Mouse (Mus musculus): ENCODE results near the gene Ccdc186. TPM values are rescaled to one million over a fixed set of nuclear protein-coding genes. Genes with fewer than 3 reads are reported as not detected.

Gene Ccdc186
- polyA plus RNA-seq, 1 experiment from 2014 or later = 22.2 TPM

- 48% methylated on average over 3 of the region's 3 CpGs for WGBS
- Histone ChIP-seq H3K9ac (ENCODE audit: low read depth, low read length) (no peak overlapping the region), H3K27ac (ENCODE audit: low read length) (no peak overlapping the region), H3K4me3 (ENCODE audit: low read depth, low read length) (no peak overlapping the region), H3K9me3 (replicated peaks; ENCODE audit: control insufficient read depth, low read length, poor library complexity, severe bottlenecking) (no peaks in the 10 kb centered on the region), H3K27me3 (ENCODE audit: control insufficient read depth, insufficient read depth, low read depth, low read length) (no peaks in the 10 kb centered on the region), H3K36me3 (ENCODE audit: control insufficient read depth, insufficient read depth, low read length) (no peaks in the 10 kb centered on the region), H3K4me2 (ENCODE audit: low read length) (no peak overlapping the region), H3K4me1 (ENCODE audit: control insufficient read depth, insufficient read depth, low read length) (no peaks in the 10 kb centered on the region; the same call in 1 of the 2 replicates)
- no peak for ATAC-seq
Measured at GRCm38 (mm10) chr19:56749343-56749742, 72.6 kb downstream of the Ccdc186 start.

- H3K9ac ChIP-seq (ENCODE audit: low read depth, low read length) = no peak overlapping the region
- no peaks in the 10 kb centered on the region; the same call in 1 of the 2 replicates for H3K4me1 ChIP-seq (ENCODE audit: control insufficient read depth, insufficient read depth, low read length)
- H3K4me3 ChIP-seq (ENCODE audit: low read depth, low read length) = no peak overlapping the region
- H3K27me3 ChIP-seq (ENCODE audit: control insufficient read depth, insufficient read depth, low read depth, low read length) = no peaks in the 10 kb centered on the region
- no peak for ATAC-seq
- H3K9me3 ChIP-seq (replicated peaks; ENCODE audit: control insufficient read depth, low read length, poor library complexity, severe bottlenecking) = no peaks in the 10 kb centered on the region
- no peak overlapping the region for H3K4me2 ChIP-seq (ENCODE audit: low read length)
- no peak overlapping the region for H3K27ac ChIP-seq (ENCODE audit: low read length)
- H3K36me3 ChIP-seq (ENCODE audit: control insufficient read depth, insufficient read depth, low read length) = no peaks in the 10 kb centered on the region
- 65% methylated on average over 10 of the region's 10 CpGs for WGBS
Measured at GRCm38 (mm10) chr19:56747878-56748277, 74.1 kb downstream of the Ccdc186 start.

- Histone ChIP-seq H3K4me1 (ENCODE audit: control insufficient read depth, insufficient read depth, low read length) (no peaks in the 10 kb centered on the region; the same call in 1 of the 2 replicates), H3K36me3 (ENCODE audit: control insufficient read depth, insufficient read depth, low read length) (no peaks in the 10 kb centered on the region), H3K4me2 (ENCODE audit: low read length) (no peak overlapping the region), H3K27ac (ENCODE audit: low read length) (no peak overlapping the region), H3K27me3 (ENCODE audit: control insufficient read depth, insufficient read depth, low read depth, low read length) (no peaks in the 10 kb centered on the region), H3K4me3 (ENCODE audit: low read depth, low read length) (no peak overlapping the region), H3K9me3 (replicated peaks; ENCODE audit: control insufficient read depth, low read length, poor library complexity, severe bottlenecking) (no peaks in the 10 kb centered on the region), H3K9ac (ENCODE audit: low read depth, low read length) (no peak overlapping the region)
- 91% methylated on average over 9 of the region's 9 CpGs for WGBS
- ATAC-seq = no peak
Measured at GRCm38 (mm10) chr19:56746618-56747017, 75.4 kb downstream of the Ccdc186 start.

- H3K9ac ChIP-seq (ENCODE audit: low read depth, low read length) = no peak overlapping the region
- H3K27me3 ChIP-seq (ENCODE audit: control insufficient read depth, insufficient read depth, low read depth, low read length) = no peaks in the 10 kb centered on the region
- no peak overlapping the region for H3K4me3 ChIP-seq (ENCODE audit: low read depth, low read length)
- H3K27ac ChIP-seq (ENCODE audit: low read length) = no peak overlapping the region
- no peaks in the 10 kb centered on the region; the same call in 1 of the 2 replicates for H3K4me1 ChIP-seq (ENCODE audit: control insufficient read depth, insufficient read depth, low read length)
- no peaks in the 10 kb centered on the region for H3K36me3 ChIP-seq (ENCODE audit: control insufficient read depth, insufficient read depth, low read length)
- 69% methylated on average over 5 of the region's 6 CpGs for WGBS
- no peak for ATAC-seq
- no peak overlapping the region for H3K4me2 ChIP-seq (ENCODE audit: low read length)
- no peaks in the 10 kb centered on the region for H3K9me3 ChIP-seq (replicated peaks; ENCODE audit: control insufficient read depth, low read length, poor library complexity, severe bottlenecking)
Measured at GRCm38 (mm10) chr19:56745528-56745927, 76.5 kb downstream of the Ccdc186 start.

- H3K9ac ChIP-seq (ENCODE audit: low read depth, low read length) = no peak overlapping the region
- no peaks in the 10 kb centered on the region for H3K27me3 ChIP-seq (ENCODE audit: control insufficient read depth, insufficient read depth, low read depth, low read length)
- no peak overlapping the region for H3K4me2 ChIP-seq (ENCODE audit: low read length)
- no peaks in the 10 kb centered on the region for H3K9me3 ChIP-seq (replicated peaks; ENCODE audit: control insufficient read depth, low read length, poor library complexity, severe bottlenecking)
- ATAC-seq = no peak
- WGBS = 67% methylated on average over 7 of the region's 7 CpGs
- no peak overlapping the region for H3K4me3 ChIP-seq (ENCODE audit: low read depth, low read length)
- no peaks in the 10 kb centered on the region; the same call in 1 of the 2 replicates for H3K4me1 ChIP-seq (ENCODE audit: control insufficient read depth, insufficient read depth, low read length)
- H3K27ac ChIP-seq (ENCODE audit: low read length) = no peak overlapping the region
- no peaks in the 10 kb centered on the region for H3K36me3 ChIP-seq (ENCODE audit: control insufficient read depth, insufficient read depth, low read length)
Measured at GRCm38 (mm10) chr19:56745061-56745460, 76.9 kb downstream of the Ccdc186 start.

Other genes starting within 250 kb of the Ccdc186 start
- gene Adrb1, start 100.0 kb downstream of the Ccdc186 start, polyA plus RNA-seq (2015; fragmentation: Nextera tagmentation; extraction: Ambion mirVana) = 1.0 and 1.3 TPM in 2 replicates
- 0.98 and 1.1 TPM in 2 replicates for gene Tdrd1, start 4.0 kb upstream of the Ccdc186 start, polyA plus RNA-seq (2015; fragmentation: Nextera tagmentation; extraction: Ambion mirVana)
- 0.57 and 0.70 TPM in 2 replicates for gene Vwa2, start 52.1 kb upstream of the Ccdc186 start, polyA plus RNA-seq (2015; fragmentation: Nextera tagmentation; extraction: Ambion mirVana)
- 9.5 and 11.7 TPM in 2 replicates for gene Afap1l2, start 186.0 kb upstream of the Ccdc186 start, polyA plus RNA-seq (2015; fragmentation: Nextera tagmentation; extraction: Ambion mirVana)